Mouse (Mus musculus) MEL (cell line): ENCODE results near the gene Gm20388. TPM values are rescaled to one million over a fixed set of nuclear protein-coding genes. Genes with fewer than 3 reads are reported as not detected.

Source experiments
- DNase-seq: peaks from one replicate; pipeline ENCODE4 v3.0.0; 2011; ENCODE audit warnings: low read depth, low spot score
- H3K27ac ChIP-seq: 2 replicates; pipeline ENCODE4 v1.5.1; 2012; ENCODE audit warnings: low read depth, mild to moderate bottlenecking, control low read depth, low read length, moderate library complexity; ENCODE audit not compliant: control insufficient read depth
- H3K27me3 ChIP-seq, 2 experiments: fragments of 150-350 bp in 1 of 2; sonication (generic) in 1 of 2; 2 replicates each; pipeline ENCODE4 v1.6.1; 2012; ENCODE audit warnings: low read length in 2 of 2, mild to moderate bottlenecking in 2 of 2, improper control_type of control experiment in 1 of 2, moderate library complexity in 1 of 2; ENCODE audit not compliant: insufficient read depth in 2 of 2, control insufficient read depth in 1 of 2
- H3K36me3 ChIP-seq, 2 experiments: 2 replicates each; pipeline ENCODE4 v1.6.1; 2012 to 2014; ENCODE audit warnings: low read length in 2 of 2, improper control_type of control experiment in 1 of 2, inconsistent platforms in 1 of 2, mild to moderate bottlenecking in 1 of 2; ENCODE audit not compliant: insufficient read depth in 2 of 2, control insufficient read depth in 1 of 2
- H3K4me1 ChIP-seq, 2 experiments: fragments of 150-350 bp in 1 of 2; sonication (generic) in 1 of 2; 2 replicates each; pipeline ENCODE4 v1.6.1; 2012; ENCODE audit warnings: low read length in 2 of 2, improper control_type of control experiment in 1 of 2, mild to moderate bottlenecking in 1 of 2; ENCODE audit not compliant: insufficient read depth in 2 of 2, control insufficient read depth in 1 of 2
- H3K4me3 ChIP-seq, 2 experiments: fragments of 150-350 bp in 1 of 2; sonication (generic) in 1 of 2; 2 replicates each; pipeline ENCODE4 v1.5.1; 2012; ENCODE audit warnings: low read depth in 2 of 2, low read length in 2 of 2, mild to moderate bottlenecking in 2 of 2, moderate library complexity in 2 of 2, control low read depth in 1 of 2, improper control_type of control experiment in 1 of 2; ENCODE audit not compliant: control insufficient read depth in 1 of 2, insufficient read depth in 1 of 2
- H3K79me2 ChIP-seq: 2 replicates; pipeline ENCODE4 v1.6.1; 2012; ENCODE audit warnings: mild to moderate bottlenecking, low read length, moderate library complexity; ENCODE audit not compliant: control insufficient read depth, poor library complexity, insufficient read depth
- H3K9ac ChIP-seq: 2 replicates; pipeline ENCODE4 v1.6.1; 2012; ENCODE audit warnings: low read depth, mild to moderate bottlenecking, control low read depth, low read length, moderate library complexity; ENCODE audit not compliant: control insufficient read depth, poor library complexity, severe bottlenecking
- H3K9me3 ChIP-seq: fragments of 150-350 bp; sonication (generic); replicated peaks from 2 replicates; pipeline ENCODE4 v1.6.1; 2012; ENCODE audit warnings: mild to moderate bottlenecking, low read length, improper control_type of control experiment, moderate library complexity; ENCODE audit not compliant: insufficient read depth
- BHLHE40 ChIP-seq: IDR thresholded peaks from 2 replicates; pipeline ENCODE4 v1.6.1; 2012; ENCODE audit warnings: low read depth, mild to moderate bottlenecking, inconsistent platforms, low read length, improper control_type of control experiment, borderline replicate concordance
- CHD1 ChIP-seq: IDR thresholded peaks from 2 replicates; pipeline ENCODE4 v1.6.1; 2012; ENCODE audit warnings: low read depth, mild to moderate bottlenecking, inconsistent platforms, low read length, improper control_type of control experiment
- CHD2 ChIP-seq: IDR thresholded peaks from 2 replicates; pipeline ENCODE4 v1.6.1; 2011; ENCODE audit warnings: low read length, improper control_type of control experiment
- CTCF ChIP-seq, 3 experiments: IDR thresholded peaks in 2 of 3; conservative IDR thresholded peaks in 1 of 3; 2 replicates each; pipeline ENCODE4 v1.5.1; 2011 to 2012; ENCODE audit warnings: low read length in 3 of 3, low read depth in 2 of 3, mild to moderate bottlenecking in 2 of 3, improper control_type of control experiment in 1 of 3, inconsistent platforms in 1 of 3, mixed read lengths in 1 of 3, moderate library complexity in 1 of 3; ENCODE audit not compliant: control insufficient read depth in 1 of 3, insufficient read depth in 1 of 3, poor library complexity in 1 of 3, severe bottlenecking in 1 of 3
- E2F4 ChIP-seq: IDR thresholded peaks from 2 replicates; pipeline ENCODE4 v1.6.1; 2011; ENCODE audit warnings: low read depth, low read length, improper control_type of control experiment, borderline replicate concordance
- ELF1 ChIP-seq: IDR thresholded peaks from 2 replicates; pipeline ENCODE4 v1.6.1; 2014; ENCODE audit warnings: low read depth, mild to moderate bottlenecking, inconsistent platforms, low read length, improper control_type of control experiment, moderate library complexity
- EP300 ChIP-seq, 2 experiments: IDR thresholded peaks; 2 replicates each; pipeline ENCODE4 v1.6.1; 2011; ENCODE audit warnings: improper control_type of control experiment in 2 of 2, low read length in 2 of 2, low read depth in 1 of 2, mild to moderate bottlenecking in 1 of 2
- ETS1 ChIP-seq: IDR thresholded peaks from 2 replicates; pipeline ENCODE4 v1.6.1; 2012; ENCODE audit warnings: low read depth, mild to moderate bottlenecking, inconsistent platforms, low read length, improper control_type of control experiment, moderate library complexity
- GABPA ChIP-seq: IDR thresholded peaks from 2 replicates; pipeline ENCODE4 v1.6.1; 2012; ENCODE audit warnings: low read depth, mild to moderate bottlenecking, inconsistent platforms, low read length, improper control_type of control experiment, moderate library complexity
- GATA1 ChIP-seq: IDR thresholded peaks from 2 replicates; pipeline ENCODE4 v1.6.1; 2011; ENCODE audit warnings: low read depth, low read length, improper control_type of control experiment
- HCFC1 ChIP-seq: IDR thresholded peaks from 2 replicates; pipeline ENCODE4 v1.6.1; 2012; ENCODE audit warnings: low read depth, mild to moderate bottlenecking, inconsistent platforms, low read length, improper control_type of control experiment, moderate library complexity
- JUND ChIP-seq: IDR thresholded peaks from 2 replicates; pipeline ENCODE4 v1.6.1; 2011; ENCODE audit warnings: low read depth, mild to moderate bottlenecking, improper control_type of control experiment, low read length
- KAT2A ChIP-seq: conservative IDR thresholded peaks from 2 replicates; pipeline ENCODE4 v1.6.1; 2012; ENCODE audit warnings: low read depth, low read length, improper control_type of control experiment, inconsistent platforms
- MAFK ChIP-seq: IDR thresholded peaks from 2 replicates; pipeline ENCODE4 v1.6.1; 2011; ENCODE audit warnings: low read depth, mild to moderate bottlenecking, low read length, improper control_type of control experiment, borderline replicate concordance
- MAX ChIP-seq: IDR thresholded peaks from 2 replicates; pipeline ENCODE4 v1.6.1; 2011; ENCODE audit warnings: low read length, improper control_type of control experiment
- MAZ ChIP-seq: IDR thresholded peaks from 2 replicates; pipeline ENCODE4 v1.6.1; 2012; ENCODE audit warnings: low read depth, mild to moderate bottlenecking, inconsistent platforms, low read length, improper control_type of control experiment
- MXI1 ChIP-seq: IDR thresholded peaks from 2 replicates; pipeline ENCODE4 v1.6.1; 2011; ENCODE audit warnings: mild to moderate bottlenecking, low read depth, low read length, improper control_type of control experiment
- MYB ChIP-seq: IDR thresholded peaks from 2 replicates; pipeline ENCODE4 v1.6.1; 2011; ENCODE audit warnings: mild to moderate bottlenecking, low read depth, low read length, improper control_type of control experiment
- MYC ChIP-seq: IDR thresholded peaks from 2 replicates; pipeline ENCODE4 v1.6.1; 2011; ENCODE audit warnings: low read depth, mild to moderate bottlenecking, low read length, improper control_type of control experiment, moderate library complexity
- NELFE ChIP-seq: IDR thresholded peaks from 2 replicates; pipeline ENCODE4 v1.6.1; 2011; ENCODE audit warnings: low read depth, low read length, improper control_type of control experiment
- NRF1 ChIP-seq: IDR thresholded peaks from 2 replicates; pipeline ENCODE4 v1.6.1; 2014; ENCODE audit warnings: low read depth, mild to moderate bottlenecking, inconsistent platforms, low read length, improper control_type of control experiment, moderate library complexity; ENCODE audit not compliant: poor library complexity, insufficient read depth, severe bottlenecking
- POLR2A ChIP-seq, 2 experiments: IDR thresholded peaks; 2 replicates each; pipeline ENCODE4 v1.6.1; 2011 to 2012; ENCODE audit warnings: low read length in 2 of 2, mild to moderate bottlenecking in 2 of 2, control low read depth in 1 of 2, improper control_type of control experiment in 1 of 2, low read depth in 1 of 2, moderate library complexity in 1 of 2; ENCODE audit not compliant: control insufficient read depth in 1 of 2, insufficient read depth in 1 of 2, poor library complexity in 1 of 2
- POLR2AphosphoS2 ChIP-seq: IDR thresholded peaks from 2 replicates; pipeline ENCODE4 v1.6.1; 2011; ENCODE audit warnings: low read length, improper control_type of control experiment
- POLR2AphosphoS5 ChIP-seq: IDR thresholded peaks from 2 replicates; pipeline ENCODE4 v1.6.1; 2012; ENCODE audit warnings: low read depth, borderline replicate concordance, mild to moderate bottlenecking, inconsistent platforms, low read length, moderate library complexity, mixed read lengths
- RAD21 ChIP-seq: IDR thresholded peaks from 2 replicates; pipeline ENCODE4 v1.6.1; 2011; ENCODE audit warnings: mild to moderate bottlenecking, low read depth, low read length, improper control_type of control experiment
- RCOR1 ChIP-seq: IDR thresholded peaks from 2 replicates; pipeline ENCODE4 v1.6.1; 2012; ENCODE audit warnings: low read depth, mild to moderate bottlenecking, inconsistent platforms, low read length, improper control_type of control experiment
- SIN3A ChIP-seq: IDR thresholded peaks from 2 replicates; pipeline ENCODE4 v1.6.1; 2012; ENCODE audit warnings: low read length, improper control_type of control experiment, inconsistent platforms
- SMC3 ChIP-seq: IDR thresholded peaks from 2 replicates; pipeline ENCODE4 v1.6.1; 2011; ENCODE audit warnings: low read depth, low read length, improper control_type of control experiment
- TAL1 ChIP-seq: IDR thresholded peaks from 2 replicates; pipeline ENCODE4 v1.6.1; 2012; ENCODE audit warnings: mild to moderate bottlenecking, inconsistent platforms, low read length, moderate library complexity, mixed read lengths
- TBP ChIP-seq: IDR thresholded peaks from 2 replicates; pipeline ENCODE4 v1.8.0; 2011; ENCODE audit warnings: low read depth, low read length, improper control_type of control experiment
- TCF12 ChIP-seq: IDR thresholded peaks from 2 replicates; pipeline ENCODE4 v1.6.1; 2014; ENCODE audit warnings: low read depth, mild to moderate bottlenecking, inconsistent platforms, low read length, improper control_type of control experiment, moderate library complexity
- UBTF ChIP-seq: IDR thresholded peaks from 2 replicates; pipeline ENCODE4 v1.6.1; 2012; ENCODE audit warnings: low read depth, mild to moderate bottlenecking, inconsistent platforms, low read length, improper control_type of control experiment, moderate library complexity, borderline replicate concordance; ENCODE audit not compliant: insufficient read depth
- USF1 ChIP-seq: IDR thresholded peaks from 2 replicates; pipeline ENCODE4 v1.6.1; 2014; ENCODE audit warnings: low read depth, mild to moderate bottlenecking, inconsistent platforms, low read length, improper control_type of control experiment, moderate library complexity
- USF2 ChIP-seq, 2 experiments: IDR thresholded peaks; 2 replicates each; pipeline ENCODE4 v1.6.1; 2011 to 2012; ENCODE audit warnings: improper control_type of control experiment in 2 of 2, low read length in 2 of 2, borderline replicate concordance in 1 of 2, inconsistent platforms in 1 of 2, low read depth in 1 of 2, mild to moderate bottlenecking in 1 of 2; ENCODE audit not compliant: insufficient read depth in 1 of 2
- ZC3H11A ChIP-seq: IDR thresholded peaks from 2 replicates; pipeline ENCODE4 v1.6.1; 2012; ENCODE audit warnings: low read depth, mild to moderate bottlenecking, inconsistent platforms, low read length, improper control_type of control experiment
- ZKSCAN1 ChIP-seq: IDR thresholded peaks from 2 replicates; pipeline ENCODE4 v1.6.1; 2012; ENCODE audit warnings: low read depth, mild to moderate bottlenecking, inconsistent platforms, low read length, improper control_type of control experiment, moderate library complexity
- ZMIZ1 ChIP-seq: IDR thresholded peaks from 2 replicates; pipeline ENCODE4 v1.6.1; 2012; ENCODE audit warnings: low read depth, mild to moderate bottlenecking, inconsistent platforms, low read length, improper control_type of control experiment, moderate library complexity
- ZNF384 ChIP-seq: IDR thresholded peaks from 2 replicates; pipeline ENCODE4 v1.6.1; 2012; ENCODE audit warnings: low read depth, mild to moderate bottlenecking, inconsistent platforms, low read length, improper control_type of control experiment
- polyA plus RNA-seq, 2 experiments: library from polyadenylated mRNA; stranded (reverse) in 1 of 2; unstranded in 1 of 2; fragments of >175 nt in 1 of 2; fragments of >200 nt in 1 of 2; gene quantifications; 2 replicates each; pipeline versions ENCODE4 v1.2.1 to v1.2.4; 2012; ENCODE audit warnings: low replicate concordance in 2 of 2, low read depth in 1 of 2; ENCODE audit not compliant: insufficient read length in 2 of 2, insufficient read depth in 1 of 2, missing spikeins in 1 of 2
- total RNA-seq: library from RNA; depleted of rRNA; stranded (reverse); fragments of 300-350 nt; gene quantifications from 2 replicates; pipeline ENCODE4 v1.2.3, GENCODE M21; 2012

The Gm20388 gene
- total and polyA plus RNA-seq, 3 experiments: 11.1 to 17.8 TPM; not detected in 1

GRCm38 (mm10) chr8:121843184-121843733 is 1932.6 kb downstream of the Gm20388 start:
- Histone ChIP-seq H3K27ac (no peak overlapping the region), H3K9ac (no peak overlapping the region), H3K9me3 (no peaks in the 10 kb centered on the region), H3K36me3 (peaks cover 0 to 13% of the 10 kb centered on the region in 2 experiments; a peak in 2 of 4 replicates), H3K79me2 (no peaks in the 10 kb centered on the region), H3K4me3 (no peak overlapping the region), H3K4me1 (peaks cover 4 to 15% of the 10 kb centered on the region in 2 experiments; a peak in 3 of 4 replicates), H3K27me3 (no peaks in the 10 kb centered on the region)
- no peak for TF ChIP-seq TCF12
- no peak for TF ChIP-seq JUND
- TF ChIP-seq GABPA: no peak
- no peak for TF ChIP-seq NELFE
- no peak for TF ChIP-seq E2F4
- TF ChIP-seq ZNF384: no peak
- TF ChIP-seq POLR2AphosphoS5: no peak
- no peak for TF ChIP-seq USF2 (IDR thresholded peaks at IDR 0.05; ENCODE audit: borderline replicate concordance in 1 of 2, insufficient read depth in 1 of 2, low read depth in 1 of 2, low read length in 2 of 2)
- TF ChIP-seq MYC: no peak
- TF ChIP-seq ZC3H11A: no peak
- TF ChIP-seq BHLHE40: no peak
- no peak for TF ChIP-seq NRF1
- TF ChIP-seq SIN3A: no peak
- TF ChIP-seq CHD1: no peak
- TF ChIP-seq RCOR1: peak; percentile 58
- TF ChIP-seq ELF1: no peak
- TF ChIP-seq EP300 (IDR thresholded peaks at IDR 0.05; ENCODE audit: low read depth in 1 of 2, low read length in 2 of 2): peak in 1 of 2 experiments; percentile 47; a peak in 1 of 4 replicates
- TF ChIP-seq MAFK: no peak
- TF ChIP-seq ZKSCAN1: no peak
- no peak for TF ChIP-seq TBP
- TF ChIP-seq USF1: no peak
- TF ChIP-seq POLR2AphosphoS2: no peak
- peak; percentile 42 for TF ChIP-seq TAL1
- TF ChIP-seq ETS1: peak; percentile 49; the same call in 1 of the 2 replicates
- no peak for TF ChIP-seq MAX
- no peak for TF ChIP-seq MAZ
- peak; percentile 55 for TF ChIP-seq GATA1
- TF ChIP-seq KAT2A: no peak
- TF ChIP-seq HCFC1: no peak
- TF ChIP-seq UBTF: no peak
- no peak for TF ChIP-seq SMC3
- no peak for TF ChIP-seq ZMIZ1
- TF ChIP-seq MXI1: no peak
- TF ChIP-seq RAD21: no peak
- no peak for TF ChIP-seq CTCF (IDR thresholded peaks at IDR 0.05 in 2 of 3, conservative IDR thresholded peaks at IDR 0.05 in 1 of 3; ENCODE audit: control insufficient read depth in 1 of 3, insufficient read depth in 1 of 3, low read depth in 2 of 3, low read length in 3 of 3, poor library complexity in 1 of 3, severe bottlenecking in 1 of 3)
- TF ChIP-seq MYB: no peak
- no peak for TF ChIP-seq POLR2A (IDR thresholded peaks at IDR 0.05; ENCODE audit: control insufficient read depth in 1 of 2, insufficient read depth in 1 of 2, low read depth in 1 of 2, low read length in 2 of 2, poor library complexity in 1 of 2)
- no peak for TF ChIP-seq CHD2
- DNase-seq: no peak
